Mouse (Mus musculus) urinary bladder, postnatal 14 days (tissue): Measurements from ENCODE around the gene Nfasc.

ENCODE experiments used
- DNase-seq: peaks from one replicate; pipeline ENCODE4 v3.0.0; 2021; ENCODE audit warnings: low spot score

The Nfasc gene

GRCm38 (mm10) chr1:132647958-132648357, 93.6 kb downstream of the Nfasc start:
- no peak for DNase-seq

GRCm38 (mm10) chr1:132641049-132641795, 100.4 kb downstream of the Nfasc start:
- no peak for DNase-seq

GRCm38 (mm10) chr1:132640256-132640655, 101.3 kb downstream of the Nfasc start:
- DNase-seq, result no peak

- no peak for DNase-seq
These were observed 104.3 kb downstream of the Nfasc start for GRCm38 (mm10) chr1:132637346-132637745.

- DNase-seq, result no peak
These were observed 111.8 kb downstream of the Nfasc start for GRCm38 (mm10) chr1:132629611-132630370.

- DNase-seq, result no peak
These were observed 113.0 kb downstream of the Nfasc start for GRCm38 (mm10) chr1:132628599-132628998.

- DNase-seq, result no peak
These were observed 113.4 kb downstream of the Nfasc start for GRCm38 (mm10) chr1:132628183-132628582.

GRCm38 (mm10) chr1:132626125-132626756, 115.4 kb downstream of the Nfasc start:
- no peak for DNase-seq

GRCm38 (mm10) chr1:132625034-132625433, 116.6 kb downstream of the Nfasc start:
- no peak for DNase-seq

- DNase-seq, result no peak
These were observed 117.1 kb downstream of the Nfasc start for GRCm38 (mm10) chr1:132624466-132624865.

GRCm38 (mm10) chr1:132623641-132624336, 117.8 kb downstream of the Nfasc start:
- no peak for DNase-seq

GRCm38 (mm10) chr1:132612066-132612465, 129.5 kb downstream of the Nfasc start:
- no peak for DNase-seq

- peak; percentile 56 for DNase-seq
These were observed 132.5 kb downstream of the Nfasc start for GRCm38 (mm10) chr1:132609048-132609634.

GRCm38 (mm10) chr1:132602161-132602560, 139.4 kb downstream of the Nfasc start:
- DNase-seq, result no peak

- no peak for DNase-seq
These were observed 143.6 kb downstream of the Nfasc start for GRCm38 (mm10) chr1:132598024-132598423.

- no peak for DNase-seq
These were observed 145.9 kb downstream of the Nfasc start for GRCm38 (mm10) chr1:132595741-132596140.

GRCm38 (mm10) chr1:132594587-132594986, 147.0 kb downstream of the Nfasc start:
- peak; percentile 68 for DNase-seq

- no peak for DNase-seq
These were observed 149.5 kb downstream of the Nfasc start for GRCm38 (mm10) chr1:132592145-132592544.

- DNase-seq, result no peak
These were observed 150.1 kb downstream of the Nfasc start for GRCm38 (mm10) chr1:132591399-132591930.

- peak; percentile 34 for DNase-seq
These were observed 154.9 kb downstream of the Nfasc start for GRCm38 (mm10) chr1:132586679-132587201.

GRCm38 (mm10) chr1:132585376-132585775, 156.2 kb downstream of the Nfasc start:
- DNase-seq, result no peak
